Mouse (Mus musculus) forebrain, embryonic 16.5 days (tissue): ENCODE measurements around the gene Plin3. TPM values are rescaled to one million over a fixed set of nuclear protein-coding genes. Genes with fewer than 3 reads are reported as not detected.
A peak's percentile ranks its signal among the peaks of the same experiment; 100 is the strongest.

Experiments used
- ATAC-seq: fragments of 200-750 bp; cut with Nextera tagmentation; 2 replicates; pipeline ENCODE4 v1.8.0; 2017; ENCODE audit warnings: mild to moderate bottlenecking, moderate library complexity
- H3K27ac ChIP-seq: fragments of 300-500 bp; sonication (generic); 2 replicates; pipeline ENCODE4 v1.5.1; 2014; ENCODE audit warnings: low read length, control low read depth
- H3K27me3 ChIP-seq: fragments of 300-500 bp; sonication (generic); replicated peaks from 2 replicates; pipeline ENCODE4 v1.6.1; 2014; ENCODE audit warnings: low read length; ENCODE audit not compliant: control insufficient read depth, insufficient read depth
- H3K36me3 ChIP-seq: fragments of 300-500 bp; sonication (generic); 2 replicates; pipeline ENCODE4 v1.6.1; 2014; ENCODE audit not compliant: control insufficient read depth, insufficient read depth
- H3K4me1 ChIP-seq: fragments of 300-500 bp; sonication (generic); replicated peaks from 2 replicates; pipeline ENCODE4 v1.6.1; 2014; ENCODE audit warnings: low read length; ENCODE audit not compliant: control insufficient read depth, insufficient read depth
- H3K4me2 ChIP-seq: fragments of 300-500 bp; sonication (generic); 2 replicates; pipeline ENCODE4 v1.6.1; 2014; ENCODE audit warnings: mild to moderate bottlenecking, low read length, control low read depth
- H3K4me3 ChIP-seq: fragments of 300-500 bp; sonication (generic); replicated peaks from 2 replicates; pipeline ENCODE4 v1.5.1; 2014; ENCODE audit warnings: mild to moderate bottlenecking, low read length, control low read depth
- H3K9ac ChIP-seq: fragments of 300-500 bp; sonication (generic); replicated peaks from 2 replicates; pipeline ENCODE4 v1.6.1; 2014; ENCODE audit warnings: low read depth, low read length, control low read depth
- H3K9me3 ChIP-seq: fragments of 300-500 bp; sonication (generic); 2 replicates; pipeline ENCODE4 v1.6.1; 2016; ENCODE audit warnings: low read length; ENCODE audit not compliant: control insufficient read depth
- WGBS: fragments of 180-500 bp; shearing (Covaris S2); extraction: QIAGEN DNeasy Blood & Tissue Kit; methylation state at CpG from one replicate; pipeline ENCODE4 v1.1.7; 2014; 5-methylcytosine and 5-hydroxymethylcytosine counted together
- polyA plus RNA-seq: library from polyadenylated mRNA; unstranded; fragments of >200 nt; fragmentation: Nextera tagmentation; extraction: Ambion mirVana; gene quantifications from 2 replicates; pipeline ENCODE4 v1.2.1, GENCODE M21; 2015

The Plin3 gene
- polyA plus RNA-seq, 1 experiment from 2014 or later = 9.3 TPM

DNA sequence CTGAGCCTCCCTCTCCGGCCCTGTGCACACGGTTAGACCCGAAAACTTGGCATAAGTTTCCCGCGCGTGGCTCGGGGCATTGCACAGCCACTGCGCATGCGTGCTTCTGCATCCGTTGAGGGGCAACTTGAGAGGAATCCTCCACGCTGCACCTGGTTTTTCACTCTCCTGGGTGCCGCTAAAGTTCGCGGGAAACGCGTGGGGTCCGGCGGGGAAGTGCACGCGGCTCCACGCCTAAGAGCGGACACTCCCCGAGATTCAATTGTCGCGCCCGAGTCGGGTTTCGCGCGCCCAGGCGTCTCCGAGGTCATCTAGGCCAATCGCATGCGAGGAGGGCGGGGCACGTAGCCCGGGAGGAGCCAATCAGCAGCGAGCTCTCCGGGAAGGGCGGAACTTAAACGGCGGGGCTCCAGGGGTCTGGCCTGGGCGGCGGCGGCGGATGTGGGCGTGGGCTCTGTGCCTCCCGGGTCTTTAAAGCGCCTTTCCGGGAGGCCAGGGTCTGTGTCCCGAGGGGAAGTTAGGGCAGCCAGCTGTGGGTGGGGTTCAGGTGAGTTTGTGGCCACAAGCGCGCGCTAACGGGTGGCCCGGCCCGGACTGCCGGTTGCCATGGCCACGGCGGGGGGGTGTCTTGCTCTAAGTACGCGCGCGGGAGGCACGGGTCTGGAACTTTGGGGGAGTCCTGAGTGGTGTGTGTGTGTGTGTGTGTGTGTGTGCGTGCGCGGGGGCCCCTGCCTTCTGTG lies 11.3 kb upstream of the Plin3 start:
- under 1% methylated on average over 68 of the region's 68 CpGs for WGBS

DNA sequence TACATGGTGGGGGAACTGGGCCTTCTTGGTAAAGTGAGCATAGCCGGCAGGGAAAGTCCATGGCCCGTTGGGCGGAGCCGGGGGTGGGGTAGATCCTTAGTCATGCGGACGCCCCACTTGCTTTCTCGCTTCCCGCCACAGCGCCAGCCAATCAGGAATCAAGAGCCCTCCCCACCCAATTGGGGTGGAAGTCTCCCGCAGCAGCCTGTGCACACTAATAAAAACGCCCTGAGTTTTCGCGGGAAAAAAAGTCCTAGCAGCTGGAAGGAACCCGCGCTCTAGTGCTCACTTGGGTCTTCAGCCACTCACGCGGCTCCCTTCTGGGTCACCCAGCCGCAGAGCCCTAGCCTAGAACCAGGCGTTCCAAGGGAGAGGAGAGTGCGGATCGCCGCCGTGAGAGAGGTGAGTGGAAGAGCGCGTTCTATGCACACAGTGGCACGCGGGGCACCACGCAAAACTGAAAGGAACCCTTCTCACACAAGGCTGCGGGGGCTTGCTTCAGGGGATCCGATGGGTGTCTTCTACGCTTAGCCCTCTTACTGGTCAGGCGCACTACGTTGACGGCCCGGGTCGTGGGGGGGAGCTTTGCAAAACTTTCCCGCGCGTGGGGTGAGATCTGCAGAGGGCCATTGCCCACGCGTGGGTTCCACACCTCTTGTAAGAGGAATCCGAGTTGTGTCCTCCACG lies 10.6 kb upstream of the Plin3 start, which contains the start of gene Uhrf1:
Gene Uhrf1 (plus strand): TSS at position 162 of the 687 bp plus-strand sequence.
- ATAC-seq = peak; percentile 61
- Histone ChIP-seq H3K4me3 (peak within 1 kb of the TSS; percentile 83), H3K27me3 (no peaks in the 10 kb centered on the region), H3K9ac (peak within 1 kb of the TSS; percentile 63), H3K36me3 (no peaks in the 10 kb centered on the region), H3K9me3 (no peaks in the 10 kb centered on the region), H3K4me1 (peaks cover 26% of the 10 kb centered on the region), H3K27ac (peak within 1 kb of the TSS; percentile 45; the same call in 1 of the 2 replicates), H3K4me2 (peak within 1 kb of the TSS; percentile 90)
- WGBS = under 1% methylated on average over 43 of the region's 43 CpGs

More for the DNA sequence above, 11.3 kb upstream of the Plin3 start:
- ATAC-seq = peak; percentile 97
- H3K4me2 ChIP-seq = peak overlapping the region; percentile 90
- no peaks in the 10 kb centered on the region for H3K36me3 ChIP-seq
- no peaks in the 10 kb centered on the region for H3K27me3 ChIP-seq
- peaks cover 26% of the 10 kb centered on the region for H3K4me1 ChIP-seq
- 0 out of 2 replicates have a peak overlapping the region, but pooled peaks have one; percentile 33 for H3K27ac ChIP-seq
- peak overlapping the region; percentile 63 for H3K9ac ChIP-seq
- peak overlapping the region; percentile 83 for H3K4me3 ChIP-seq
- no peaks in the 10 kb centered on the region for H3K9me3 ChIP-seq

DNA sequence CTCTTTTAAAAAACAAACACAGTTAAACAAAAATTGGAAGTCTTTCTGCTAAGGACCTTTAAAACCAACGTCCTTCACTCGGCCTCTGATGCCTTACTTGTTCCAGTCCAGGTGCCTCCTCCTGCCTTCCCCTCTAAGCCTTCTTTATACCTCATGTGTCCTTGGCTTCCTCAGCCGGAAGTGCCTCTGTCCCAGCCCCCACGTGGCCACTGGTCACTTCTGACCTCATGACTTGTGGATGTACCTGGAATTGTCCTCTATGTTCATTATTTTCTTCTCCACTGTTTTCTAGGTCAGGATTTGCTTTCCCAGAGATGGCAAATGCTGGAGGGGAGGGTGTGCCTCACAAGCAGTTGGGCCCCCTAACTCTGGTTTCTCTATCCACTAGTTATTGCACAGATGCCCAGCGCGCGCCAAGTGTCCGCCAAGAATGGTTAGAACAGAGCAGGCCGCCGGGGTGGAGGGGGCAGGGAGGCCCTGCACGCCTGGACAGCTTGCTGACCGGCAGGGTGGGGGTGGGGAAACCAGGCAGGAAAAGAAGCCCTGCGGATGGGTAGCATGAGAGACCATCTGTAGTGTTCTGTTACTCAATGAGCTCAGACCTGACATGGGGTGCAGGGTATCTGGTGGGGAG lies 9.8 kb upstream of the Plin3 start:
- H3K4me3 ChIP-seq = no peak overlapping the region
- H3K27ac ChIP-seq = no peak overlapping the region
- no peak overlapping the region; the same call in 1 of the 2 replicates for H3K4me2 ChIP-seq
- no peaks in the 10 kb centered on the region for H3K27me3 ChIP-seq
- 25% methylated on average over 13 of the region's 13 CpGs for WGBS
- no peaks in the 10 kb centered on the region for H3K9me3 ChIP-seq
- no peaks in the 10 kb centered on the region for H3K36me3 ChIP-seq
- H3K9ac ChIP-seq = no peak overlapping the region
- peaks cover 26% of the 10 kb centered on the region for H3K4me1 ChIP-seq
- no peak for ATAC-seq

DNA sequence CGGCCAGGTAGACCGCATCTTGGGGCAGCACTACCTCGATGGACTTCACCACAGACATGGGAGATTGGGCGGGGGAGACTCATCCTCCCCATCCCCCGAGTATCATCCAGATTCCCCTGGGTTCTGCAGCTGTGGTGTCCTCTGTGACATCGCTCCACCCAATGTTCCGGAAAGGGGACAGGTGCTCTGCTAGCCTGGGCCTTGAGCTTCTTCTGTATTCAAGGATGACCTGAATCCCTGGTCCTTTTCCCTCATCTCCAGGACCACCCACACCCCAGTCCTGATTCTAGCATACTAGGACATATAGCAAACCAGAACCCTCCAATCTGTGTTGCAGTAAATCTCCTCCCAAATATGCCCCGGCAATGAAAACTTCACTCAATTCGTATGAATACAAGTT lies 7.5 kb upstream of the Plin3 start, which contains the start of gene Arrdc5:
Gene Arrdc5 (minus strand): TSS at position 101 of the 400 bp plus-strand sequence.
- no peak within 1 kb of the TSS for H3K9ac ChIP-seq
- ATAC-seq = no peak
- no peaks in the 10 kb centered on the region for H3K9me3 ChIP-seq
- no peak within 1 kb of the TSS for H3K4me3 ChIP-seq
- H3K4me1 ChIP-seq = peaks cover 16% of the 10 kb centered on the region
- no peaks in the 10 kb centered on the region for H3K36me3 ChIP-seq
- H3K27ac ChIP-seq = no peak within 1 kb of the TSS
- no peaks in the 10 kb centered on the region for H3K27me3 ChIP-seq
- H3K4me2 ChIP-seq = no peak within 1 kb of the TSS
- WGBS = 93% methylated on average over 9 of the region's 9 CpGs

DNA sequence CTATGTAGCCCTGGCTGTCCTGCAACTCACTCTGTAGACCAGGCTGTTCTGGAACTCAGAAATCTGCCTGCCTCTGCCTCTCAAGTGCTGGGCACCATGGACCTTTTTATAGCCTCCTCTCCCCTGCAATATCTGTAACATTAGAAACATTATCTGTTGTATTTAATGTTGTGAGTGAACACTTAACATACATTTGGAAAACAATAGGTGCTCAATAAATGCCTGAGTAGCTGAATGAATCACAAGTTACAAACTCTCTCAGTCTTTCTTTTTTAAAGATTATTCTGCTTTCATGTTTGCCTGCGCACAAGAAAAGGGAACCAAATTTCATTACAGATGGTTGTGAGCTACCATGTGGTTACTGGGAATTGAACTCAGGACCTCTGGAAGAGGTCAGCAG lies 5.6 kb upstream of the Plin3 start:
- H3K36me3 ChIP-seq = no peaks in the 10 kb centered on the region
- H3K4me1 ChIP-seq = peaks cover 3% of the 10 kb centered on the region
- H3K4me2 ChIP-seq = no peak overlapping the region
- no peak overlapping the region for H3K27ac ChIP-seq
- H3K4me3 ChIP-seq = no peak overlapping the region
- no peak overlapping the region for H3K9ac ChIP-seq
- no peaks in the 10 kb centered on the region for H3K27me3 ChIP-seq
- WGBS = 100% methylated on average over 1 of the region's 1 CpGs
- ATAC-seq = no peak
- H3K9me3 ChIP-seq = no peaks in the 10 kb centered on the region

DNA sequence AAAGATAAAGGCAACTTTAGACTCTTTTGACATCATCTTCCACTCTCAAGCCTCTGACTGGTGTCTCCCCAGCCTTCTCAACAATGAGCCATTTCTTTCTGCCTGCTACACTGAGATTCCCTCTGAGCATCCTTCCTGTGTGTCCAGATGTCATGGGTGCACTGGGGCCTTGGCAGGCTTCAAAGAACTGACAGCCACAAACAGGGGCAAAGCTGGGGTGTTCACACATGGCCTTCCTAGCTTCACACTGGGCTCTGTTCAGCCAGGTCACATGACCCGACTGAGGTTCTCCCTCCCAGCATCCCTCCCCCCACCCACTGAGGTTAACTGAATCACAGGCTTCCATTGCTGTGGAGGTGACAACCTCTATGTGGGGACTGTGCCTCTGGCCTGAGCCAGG lies 3.5 kb upstream of the Plin3 start:
- Histone ChIP-seq H3K4me3 (no peak overlapping the region), H3K4me2 (no peak overlapping the region), H3K36me3 (no peaks in the 10 kb centered on the region), H3K9ac (no peak overlapping the region), H3K9me3 (no peaks in the 10 kb centered on the region), H3K27me3 (no peaks in the 10 kb centered on the region), H3K27ac (no peak overlapping the region), H3K4me1 (no peaks in the 10 kb centered on the region)
- ATAC-seq = no peak
- WGBS = 59% methylated on average over 1 of the region's 1 CpGs

DNA sequence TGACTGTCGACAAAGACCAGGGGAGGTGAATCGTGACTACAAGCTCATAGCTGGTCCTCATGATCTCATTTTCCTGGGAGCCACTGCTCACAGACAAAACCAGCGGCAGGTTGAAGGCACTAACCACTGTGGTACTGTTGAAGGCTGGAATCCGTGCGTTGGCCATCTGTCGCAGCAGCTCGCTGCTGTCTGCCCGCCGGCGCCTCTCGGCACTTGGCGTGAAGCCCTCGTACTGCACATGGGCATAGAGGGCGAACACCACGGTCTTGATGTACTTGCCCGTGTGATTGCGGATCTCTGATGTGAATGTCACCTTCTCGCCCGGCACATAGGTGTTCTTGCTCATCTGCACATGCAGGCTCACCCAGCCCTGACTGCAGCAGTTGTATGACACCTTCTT lies 1.6 kb upstream of the Plin3 start:
- WGBS = 86% methylated on average over 19 of the region's 19 CpGs
- peaks cover 11% of the 10 kb centered on the region for H3K4me1 ChIP-seq
- no peak overlapping the region for H3K27ac ChIP-seq
- no peaks in the 10 kb centered on the region for H3K36me3 ChIP-seq
- H3K27me3 ChIP-seq = no peaks in the 10 kb centered on the region
- no peak overlapping the region for H3K9ac ChIP-seq
- no peak overlapping the region for H3K4me3 ChIP-seq
- no peak for ATAC-seq
- no peak overlapping the region for H3K4me2 ChIP-seq
- no peaks in the 10 kb centered on the region for H3K9me3 ChIP-seq

DNA sequence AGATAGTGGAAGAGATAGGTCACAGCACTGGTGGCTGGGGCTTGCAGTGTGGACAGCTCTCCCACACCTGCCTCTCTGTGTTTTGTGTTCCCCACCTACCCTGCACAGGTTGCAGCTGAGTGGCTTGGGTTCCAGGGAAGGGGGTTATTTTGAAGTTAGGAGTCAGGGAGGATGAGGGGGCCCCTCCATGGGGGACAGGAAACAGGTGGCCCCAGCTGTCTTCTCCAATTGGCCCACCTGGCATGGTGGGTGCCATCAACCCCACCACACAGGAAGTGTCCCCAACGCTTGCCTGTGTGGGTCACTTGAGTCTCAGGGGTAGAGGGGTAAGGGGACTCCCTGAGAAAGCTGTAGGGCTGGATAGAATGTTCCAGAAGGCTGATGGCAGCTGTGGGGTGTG lies 618 bp upstream of the Plin3 start:
- Histone ChIP-seq H3K4me3 (no peak overlapping the region), H3K4me1 (peaks cover 11% of the 10 kb centered on the region), H3K9ac (no peak overlapping the region), H3K27ac (no peak overlapping the region), H3K36me3 (no peaks in the 10 kb centered on the region), H3K9me3 (no peaks in the 10 kb centered on the region), H3K27me3 (no peaks in the 10 kb centered on the region), H3K4me2 (no peak overlapping the region)
- WGBS = 100% methylated on average over 1 of the region's 1 CpGs
- no peak for ATAC-seq

DNA sequence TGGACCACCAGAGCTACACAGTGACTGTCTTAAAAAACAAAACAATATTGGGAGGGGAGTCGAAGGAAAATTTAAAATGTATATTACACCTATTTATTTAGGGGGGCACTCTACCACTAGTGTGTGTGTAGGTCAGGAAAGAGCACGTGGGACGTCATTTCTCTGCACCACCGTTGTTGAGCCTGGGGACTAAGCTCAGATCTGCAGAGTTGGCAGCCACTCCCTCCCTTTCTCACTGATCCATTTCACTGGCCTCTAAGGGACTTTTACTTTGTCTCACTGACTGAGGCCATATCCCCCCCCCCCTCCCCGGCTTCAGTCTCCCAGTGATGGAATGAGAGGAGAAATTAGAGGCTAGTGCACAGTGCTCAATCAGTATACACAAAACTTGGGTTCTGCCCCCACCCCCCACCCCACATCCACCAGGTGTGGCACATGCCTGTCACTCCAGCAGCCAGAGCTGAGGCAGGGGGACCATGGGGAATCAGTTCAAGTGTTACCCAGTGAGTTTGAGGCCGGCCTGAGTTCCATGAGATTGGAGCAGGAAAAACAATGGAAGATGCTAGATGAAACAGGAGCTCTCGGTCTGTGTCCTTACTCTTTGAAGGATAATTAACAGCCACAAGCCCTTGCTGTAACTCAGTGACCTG lies 722 bp downstream of the Plin3 start:
- Histone ChIP-seq H3K9ac (no peak overlapping the region), H3K4me2 (peak overlapping the region; percentile 20; the same call in 1 of the 2 replicates), H3K27me3 (no peaks in the 10 kb centered on the region), H3K36me3 (no peaks in the 10 kb centered on the region), H3K27ac (no peak overlapping the region), H3K4me1 (peaks cover 11% of the 10 kb centered on the region), H3K4me3 (no peak overlapping the region), H3K9me3 (no peaks in the 10 kb centered on the region)
- 67% methylated on average over 7 of the region's 7 CpGs for WGBS
- no peak; the same call in none of the 2 replicates for ATAC-seq
